Mouse (Mus musculus): Measurements from ENCODE around the gene Ccdc40.

DNA sequence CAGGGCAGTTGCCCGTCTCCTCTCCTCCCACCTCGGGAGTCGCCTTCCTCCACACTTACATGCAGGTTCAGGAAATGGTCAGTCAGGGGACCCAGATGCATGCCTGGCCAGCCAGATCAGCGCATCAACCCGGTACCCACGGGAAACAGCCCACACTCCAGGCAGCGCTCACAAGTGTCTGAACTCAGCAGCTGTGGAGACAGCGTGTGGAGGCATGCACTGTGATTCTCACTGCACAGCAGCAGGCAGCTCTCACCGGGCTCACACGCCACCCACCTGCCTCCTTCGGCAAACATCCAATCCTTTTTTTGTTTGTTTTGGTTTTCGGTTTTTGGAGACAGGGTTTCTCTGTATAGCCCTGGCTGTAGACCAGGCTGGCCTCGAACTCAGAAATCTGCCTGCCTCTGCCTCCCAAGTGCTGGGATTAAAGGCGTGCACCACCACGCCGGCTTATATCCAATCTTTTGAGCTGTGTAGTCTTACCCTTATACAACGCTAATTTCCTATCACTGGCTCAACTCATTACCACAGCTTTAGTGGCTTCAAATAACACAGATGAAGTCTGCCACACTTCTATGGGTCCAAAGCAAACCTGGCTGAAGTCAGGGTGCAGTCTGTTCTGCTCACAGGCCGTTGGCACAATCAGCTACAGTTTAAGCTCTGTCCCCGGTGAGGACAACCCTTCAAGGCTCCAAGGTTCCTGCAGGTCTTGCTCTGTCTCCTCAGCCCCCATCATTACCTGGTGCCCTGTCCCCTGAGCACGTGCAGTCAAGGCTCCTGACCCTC lies 59.0 kb downstream of the Ccdc40 start:
- no peak for TF ChIP-seq CTCF (IDR thresholded peaks at IDR 0.05; ENCODE audit: extremely low read depth, insufficient read depth, insufficient read length, insufficient replicate concordance)
- no peak for TF ChIP-seq POLR2A (IDR thresholded peaks at IDR 0.05; ENCODE audit: low read depth, low read length)
